Mouse (Mus musculus): ENCODE measurements around the gene Acadvl. TPM values are rescaled to one million over a fixed set of nuclear protein-coding genes. Genes with fewer than 3 reads are reported as not detected.
A peak's percentile ranks its signal among the peaks of the same experiment; 100 is the strongest.

The Acadvl gene
- 50.7 and 57.9 TPM in 2 replicates for polyA plus RNA-seq (2016; fragmentation: Nextera tagmentation; extraction: Ambion mirVana)

DNA sequence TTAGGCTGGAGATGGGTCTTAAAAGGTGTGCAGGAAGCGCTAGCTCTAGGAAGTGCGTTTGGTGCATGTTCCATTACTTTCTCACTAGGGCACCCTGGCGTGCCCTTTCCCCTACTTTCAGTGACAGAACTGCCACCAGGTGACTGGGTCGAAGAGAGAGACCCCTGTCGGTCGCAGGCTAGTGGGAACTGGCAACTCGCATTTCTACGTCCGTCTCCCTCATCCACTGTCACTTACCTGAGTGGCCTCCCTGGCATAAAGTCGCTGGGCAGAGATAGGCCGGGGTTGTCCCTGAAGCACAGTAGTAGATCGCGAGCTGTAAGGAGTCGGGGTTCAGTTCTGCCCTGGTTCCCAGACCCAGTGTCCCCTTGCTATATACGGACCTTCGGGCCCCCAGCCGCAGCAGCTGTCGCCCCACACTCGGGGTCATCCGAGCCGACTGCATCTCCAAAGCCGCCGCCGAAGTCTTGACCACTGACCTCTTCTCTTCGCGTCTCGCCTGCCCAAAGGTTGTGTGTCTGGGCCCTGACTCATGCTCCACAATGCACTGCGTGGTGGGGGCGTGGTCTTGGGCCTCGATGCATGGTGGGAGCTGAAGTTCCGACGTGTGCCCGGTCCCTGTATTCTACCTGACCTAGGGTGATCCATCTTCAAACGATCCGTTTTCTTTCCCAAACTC is at the start of gene Acadvl:
Gene Acadvl (minus strand): TSS at position 532 of the 679 bp plus-strand sequence.
- no peaks in the 10 kb centered on the region for H3K27me3 ChIP-seq
- peak within 1 kb of the TSS; percentile 79 for H3K4me2 ChIP-seq (replicated peaks)
- H3K4me1 ChIP-seq, result peaks cover 51% of the 10 kb centered on the region
- peak; percentile 71 for ATAC-seq (ENCODE audit: low FRiP score, low read depth)
- no peaks in the 10 kb centered on the region for H3K9me3 ChIP-seq
- peak within 1 kb of the TSS; percentile 70 for H3K27ac ChIP-seq (replicated peaks)
- peak within 1 kb of the TSS; percentile 74 for H3K9ac ChIP-seq (replicated peaks)
- WGBS, result 1% methylated on average over 35 of the region's 35 CpGs
- peak within 1 kb of the TSS; percentile 52 for H3K4me3 ChIP-seq
- H3K36me3 ChIP-seq, result peaks cover 38% of the 10 kb centered on the region

DNA sequence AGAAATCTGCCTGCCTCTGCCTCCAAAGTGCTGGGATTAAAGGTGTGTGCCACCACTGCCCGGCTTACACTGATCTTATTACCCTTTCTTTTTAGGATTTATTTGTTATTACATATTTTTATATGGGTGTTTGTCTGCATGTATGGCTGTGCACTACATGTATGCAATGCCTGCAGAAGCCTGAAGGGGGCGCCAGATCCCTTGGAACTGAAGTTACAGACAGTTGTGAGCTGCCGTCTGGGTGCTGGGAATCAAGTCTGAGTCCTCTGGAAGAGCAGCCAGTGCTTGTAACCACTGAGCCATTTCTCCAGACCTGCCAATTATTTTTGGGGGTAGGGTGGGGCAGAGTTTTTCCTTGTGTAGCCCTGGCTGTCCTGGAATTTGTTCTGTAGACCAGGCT is 47.8 kb upstream of the Acadvl start:
- H3K9ac ChIP-seq (replicated peaks), result no peak overlapping the region
- WGBS, result 73% methylated on average over 3 of the region's 3 CpGs
- no peak overlapping the region for H3K27ac ChIP-seq (replicated peaks)
- H3K4me2 ChIP-seq (replicated peaks), result no peak overlapping the region
- ATAC-seq (ENCODE audit: low FRiP score, low read depth), result no peak
- no peak overlapping the region for H3K4me3 ChIP-seq
- no peaks in the 10 kb centered on the region for H3K27me3 ChIP-seq
- H3K36me3 ChIP-seq, result no peaks in the 10 kb centered on the region
- H3K9me3 ChIP-seq, result peaks cover 4% of the 10 kb centered on the region; the same call in 1 of the 2 replicates
- H3K4me1 ChIP-seq, result peaks cover 6% of the 10 kb centered on the region; the same call in 1 of the 2 replicates

DNA sequence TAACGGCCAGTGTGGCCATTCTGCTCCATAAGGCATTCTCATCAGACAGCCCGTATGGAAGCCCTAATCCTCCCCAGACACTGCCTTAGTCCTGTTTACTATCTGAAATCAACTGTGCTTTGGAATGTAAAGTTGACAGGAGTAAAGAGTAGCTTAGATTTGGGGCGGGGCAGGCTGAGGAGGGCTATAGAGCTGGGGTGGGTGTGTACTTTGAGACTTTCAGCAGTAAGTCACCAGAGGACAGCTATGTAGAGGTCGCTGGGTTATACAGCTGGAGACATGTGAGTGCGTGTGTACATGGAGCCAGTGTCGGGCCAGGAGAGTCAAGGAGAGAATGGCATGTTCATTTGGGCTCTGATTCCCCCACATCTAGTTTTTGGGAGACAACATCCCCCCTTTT is 44.7 kb upstream of the Acadvl start:
- ATAC-seq (ENCODE audit: low FRiP score, low read depth), result no peak
- H3K9me3 ChIP-seq, result peaks cover 4% of the 10 kb centered on the region; the same call in 1 of the 2 replicates
- H3K36me3 ChIP-seq, result no peaks in the 10 kb centered on the region
- no peak overlapping the region for H3K9ac ChIP-seq (replicated peaks)
- H3K4me3 ChIP-seq, result no peak overlapping the region
- WGBS, result 70% methylated on average over 6 of the region's 6 CpGs
- H3K4me2 ChIP-seq (replicated peaks), result no peak overlapping the region
- H3K27me3 ChIP-seq, result peaks cover 4% of the 10 kb centered on the region; the same call in 1 of the 2 replicates
- no peak overlapping the region for H3K27ac ChIP-seq (replicated peaks)
- H3K4me1 ChIP-seq, result peaks cover 5% of the 10 kb centered on the region

DNA sequence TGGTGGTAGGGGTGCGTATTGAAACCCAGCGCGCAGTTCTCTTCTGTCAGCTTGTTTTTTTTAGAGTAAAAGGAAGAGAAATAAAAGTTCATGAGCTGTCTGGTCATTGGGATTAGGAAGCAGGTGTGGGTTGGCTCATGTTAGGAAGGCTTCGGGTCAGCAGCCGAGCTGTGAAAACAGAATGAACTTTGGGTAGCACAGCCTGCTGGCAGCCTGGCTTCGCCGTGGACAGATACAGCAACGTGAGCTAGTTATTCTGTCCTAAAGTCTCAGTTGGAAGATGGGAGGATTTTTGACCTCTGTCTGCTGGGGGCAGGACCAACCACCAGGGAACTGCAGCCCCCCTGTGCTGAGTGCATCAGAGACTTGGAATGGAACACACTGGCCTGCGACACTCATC is 42.6 kb upstream of the Acadvl start:
- WGBS, result 81% methylated on average over 9 of the region's 9 CpGs
- Histone ChIP-seq H3K27ac (replicated peaks) (no peak overlapping the region), H3K9me3 (0 out of 2 replicates have a peak, but pooled peaks cover under 1% of the 10 kb centered on the region)

DNA sequence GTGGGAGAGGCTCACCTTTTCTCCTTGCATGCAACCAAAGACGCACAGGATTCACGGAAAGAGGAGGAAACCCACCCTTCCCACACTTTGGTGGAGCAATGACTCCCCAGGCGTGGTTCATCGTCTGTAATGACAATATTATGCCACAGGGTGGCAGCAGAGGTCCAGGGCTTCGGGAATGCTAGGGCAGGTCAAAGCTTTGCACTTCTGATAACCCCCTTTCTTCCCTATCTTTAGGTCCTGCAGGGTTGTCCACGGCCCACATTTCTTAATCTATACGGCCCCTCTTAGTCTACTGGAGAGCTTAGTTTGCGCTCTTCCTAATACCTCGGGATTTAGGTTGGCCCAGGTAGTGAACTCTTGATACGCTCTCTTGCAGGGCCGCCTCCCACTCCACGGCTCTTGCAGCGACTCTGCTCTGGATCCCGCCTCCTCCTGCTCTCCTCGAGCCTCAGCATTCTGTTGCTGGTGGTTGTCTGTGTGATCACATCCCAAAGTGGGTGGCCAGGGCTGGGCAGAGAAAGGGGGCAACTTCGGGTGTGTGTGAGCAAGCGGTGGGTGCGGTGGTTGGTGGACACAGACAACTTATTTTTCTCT is 40.5 kb upstream of the Acadvl start:
- peak; percentile 52; the same call in 1 of the 2 replicates for ATAC-seq (ENCODE audit: low FRiP score, low read depth)
- Histone ChIP-seq H3K9ac (replicated peaks) (peak overlapping the region; percentile 34; the same call in 1 of the 2 replicates), H3K27me3 (peaks cover 12% of the 10 kb centered on the region; the same call in 1 of the 2 replicates), H3K9me3 (no peaks in the 10 kb centered on the region), H3K4me1 (peaks cover 5% of the 10 kb centered on the region), H3K27ac (replicated peaks) (no peak overlapping the region), H3K4me3 (no peak overlapping the region), H3K36me3 (no peaks in the 10 kb centered on the region), H3K4me2 (replicated peaks) (peak overlapping the region; percentile 18; the same call in 1 of the 2 replicates)
- WGBS, result 26% methylated on average over 18 of the region's 18 CpGs

More for the DNA sequence above, 42.6 kb upstream of the Acadvl start:
- H3K4me1 ChIP-seq, result peaks cover 5% of the 10 kb centered on the region
- no peak for ATAC-seq (ENCODE audit: low FRiP score, low read depth)
- no peaks in the 10 kb centered on the region for H3K36me3 ChIP-seq
- no peak overlapping the region for H3K9ac ChIP-seq (replicated peaks)
- H3K4me3 ChIP-seq, result no peak overlapping the region
- H3K27me3 ChIP-seq, result peaks cover 12% of the 10 kb centered on the region; the same call in 1 of the 2 replicates
- no peak overlapping the region for H3K4me2 ChIP-seq (replicated peaks)

DNA sequence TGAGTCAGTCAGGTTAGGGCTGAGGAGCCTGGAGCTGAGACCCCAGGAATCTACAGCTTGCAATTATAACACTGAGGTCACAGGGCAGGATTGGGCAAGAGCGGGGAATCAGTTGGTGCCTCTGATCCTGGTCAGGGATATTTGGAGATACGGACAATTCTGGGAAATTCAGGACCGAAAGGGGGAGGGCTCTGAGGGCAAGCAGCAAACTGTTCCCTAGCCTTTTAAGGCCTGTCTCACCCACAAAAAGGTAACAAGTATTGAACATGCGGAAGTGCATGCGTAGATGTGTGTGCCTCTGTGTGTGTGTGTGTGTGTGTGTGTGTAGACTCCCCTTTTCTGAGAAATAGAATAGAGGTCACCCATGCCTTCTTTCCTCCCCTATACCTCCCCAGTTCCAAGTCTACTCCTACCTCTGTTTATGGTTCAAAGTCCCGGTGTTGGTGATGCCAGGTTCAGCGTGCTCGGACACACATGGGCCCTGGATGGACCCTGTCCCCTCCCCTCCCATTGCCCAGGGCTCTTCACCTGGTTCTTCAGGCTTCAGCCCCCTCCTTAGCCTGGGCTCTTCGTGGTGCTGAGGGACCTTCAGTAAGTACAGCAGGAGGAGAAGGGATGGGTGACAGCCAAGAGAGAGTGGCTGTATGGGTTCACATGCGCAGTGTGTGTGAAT is 38.8 kb upstream of the Acadvl start, which contains the start of gene Asgr1:
Gene Asgr1 (plus strand): TSS at position 188 of the 673 bp plus-strand sequence.
- no peak within 1 kb of the TSS for H3K4me2 ChIP-seq (replicated peaks)
- H3K4me1 ChIP-seq, result peaks cover 5% of the 10 kb centered on the region
- ATAC-seq (ENCODE audit: low FRiP score, low read depth), result no peak
- WGBS, result 93% methylated on average over 9 of the region's 10 CpGs
- H3K27ac ChIP-seq (replicated peaks), result no peak within 1 kb of the TSS
- no peaks in the 10 kb centered on the region for H3K9me3 ChIP-seq
- H3K9ac ChIP-seq (replicated peaks), result no peak within 1 kb of the TSS
- no peaks in the 10 kb centered on the region for H3K36me3 ChIP-seq
- H3K27me3 ChIP-seq, result peaks cover 12% of the 10 kb centered on the region; the same call in 1 of the 2 replicates
- H3K4me3 ChIP-seq, result no peak within 1 kb of the TSS

DNA sequence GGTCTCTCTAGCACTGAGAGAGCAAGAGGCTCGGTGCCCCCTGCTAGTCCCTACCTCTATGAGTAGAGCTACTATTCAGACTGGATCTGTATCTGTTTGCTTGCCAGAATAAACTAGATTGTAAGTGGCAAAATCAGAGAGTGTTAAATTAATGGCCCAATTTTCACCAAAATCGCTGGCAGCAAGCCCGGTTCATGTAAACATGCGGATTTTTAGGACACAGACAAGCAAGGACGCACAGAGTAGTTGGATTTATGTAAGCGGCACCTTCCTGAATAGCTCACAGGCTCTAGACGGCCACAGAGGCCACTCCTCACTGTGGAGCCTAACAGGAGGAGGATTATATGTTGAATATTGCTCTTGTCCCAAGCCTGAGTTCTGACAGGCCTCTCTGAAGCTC is 37.9 kb upstream of the Acadvl start:
- no peak overlapping the region for H3K9ac ChIP-seq (replicated peaks)

DNA sequence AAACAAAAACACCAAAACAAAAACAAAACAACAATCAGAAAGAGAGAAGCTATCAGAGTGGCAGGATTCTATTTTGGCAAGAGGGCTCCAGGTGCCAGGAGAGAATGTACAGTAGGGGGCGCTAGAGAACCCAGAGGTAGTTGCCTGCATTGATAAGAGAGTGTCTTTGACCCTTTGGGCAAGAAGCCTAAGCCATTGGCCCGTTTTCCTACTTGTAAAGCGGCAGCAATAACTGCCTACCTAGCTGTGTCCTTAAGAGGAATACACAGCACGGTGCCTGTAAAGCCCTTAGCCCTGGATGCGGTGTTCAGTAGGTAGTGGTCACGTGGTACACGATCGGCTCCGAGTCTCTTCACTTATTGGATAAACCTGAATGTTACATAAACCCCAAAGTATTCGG is 34.6 kb upstream of the Acadvl start:
- no peak overlapping the region for H3K4me2 ChIP-seq (replicated peaks)
- H3K9me3 ChIP-seq, result no peaks in the 10 kb centered on the region
- no peaks in the 10 kb centered on the region for H3K4me1 ChIP-seq
- no peak overlapping the region for H3K27ac ChIP-seq (replicated peaks)
- no peak for ATAC-seq (ENCODE audit: low FRiP score, low read depth)
- H3K4me3 ChIP-seq, result no peak overlapping the region
- peaks cover 4% of the 10 kb centered on the region for H3K36me3 ChIP-seq
- H3K9ac ChIP-seq (replicated peaks), result no peak overlapping the region
- 66% methylated on average over 10 of the region's 10 CpGs for WGBS
- H3K27me3 ChIP-seq, result peaks cover 7% of the 10 kb centered on the region; the same call in 1 of the 2 replicates

More for the DNA sequence above, 37.9 kb upstream of the Acadvl start:
- no peak overlapping the region for H3K4me2 ChIP-seq (replicated peaks)
- ATAC-seq (ENCODE audit: low FRiP score, low read depth), result no peak
- H3K36me3 ChIP-seq, result no peaks in the 10 kb centered on the region
- peaks cover 12% of the 10 kb centered on the region; the same call in 1 of the 2 replicates for H3K27me3 ChIP-seq
- H3K4me1 ChIP-seq, result peaks cover 5% of the 10 kb centered on the region
- 80% methylated on average over 7 of the region's 7 CpGs for WGBS
- no peak overlapping the region for H3K27ac ChIP-seq (replicated peaks)
- no peaks in the 10 kb centered on the region for H3K9me3 ChIP-seq
- no peak overlapping the region for H3K4me3 ChIP-seq

DNA sequence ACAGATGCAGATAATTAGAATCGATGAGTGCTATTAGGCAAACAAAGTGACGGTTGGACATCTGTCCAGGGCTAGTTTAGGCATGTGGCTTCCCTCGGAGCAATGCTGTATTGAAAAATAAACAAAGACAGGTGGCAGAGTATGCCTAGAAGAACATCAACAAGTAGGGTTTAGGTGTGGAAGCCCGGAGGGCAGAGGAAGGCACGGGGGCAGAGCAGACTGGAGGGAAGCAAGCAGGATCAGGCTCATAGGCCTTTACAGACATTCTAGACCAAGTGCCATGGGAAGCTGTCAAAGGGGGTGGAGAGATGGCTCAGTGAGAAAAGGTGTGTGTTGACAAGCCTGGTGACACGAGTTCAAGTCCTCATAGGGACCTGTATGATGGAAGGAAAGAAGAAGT is 34.2 kb upstream of the Acadvl start:
- no peak overlapping the region for H3K27ac ChIP-seq (replicated peaks)
- no peak overlapping the region for H3K9ac ChIP-seq (replicated peaks)
- WGBS, result 78% methylated on average over 6 of the region's 6 CpGs
- H3K36me3 ChIP-seq, result peaks cover 9% of the 10 kb centered on the region
- 0 out of 2 replicates have a peak, but pooled peaks cover 3% of the 10 kb centered on the region for H3K27me3 ChIP-seq
- no peaks in the 10 kb centered on the region for H3K9me3 ChIP-seq
- no peaks in the 10 kb centered on the region for H3K4me1 ChIP-seq
- ATAC-seq (ENCODE audit: low FRiP score, low read depth), result no peak
- H3K4me3 ChIP-seq, result no peak overlapping the region
- H3K4me2 ChIP-seq (replicated peaks), result no peak overlapping the region

DNA sequence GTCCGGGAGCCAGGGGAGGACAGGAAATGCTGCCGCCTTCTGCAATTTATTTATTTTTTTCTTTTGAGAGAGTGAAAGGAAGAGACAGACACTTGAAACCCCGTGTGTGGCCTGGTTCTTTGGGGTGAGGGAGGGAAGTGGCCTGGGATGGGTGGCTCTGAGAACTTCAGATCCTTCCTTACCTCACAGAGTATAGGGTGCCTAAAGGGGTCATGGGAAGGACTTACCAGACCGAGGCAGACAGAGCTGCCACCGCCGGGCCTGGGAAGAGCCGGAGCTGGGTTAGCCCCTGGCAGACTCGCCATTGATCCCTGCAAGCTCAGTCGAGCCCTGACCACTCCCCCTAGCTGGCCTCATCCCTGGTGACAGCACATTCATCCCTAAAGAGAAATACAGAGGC is 30.2 kb upstream of the Acadvl start:
- Histone ChIP-seq H3K27ac (replicated peaks) (no peak overlapping the region; the same call in 1 of the 2 replicates), H3K4me2 (replicated peaks) (no peak overlapping the region), H3K36me3 (peaks cover 44% of the 10 kb centered on the region), H3K9ac (replicated peaks) (no peak overlapping the region), H3K4me1 (no peaks in the 10 kb centered on the region), H3K27me3 (no peaks in the 10 kb centered on the region), H3K4me3 (no peak overlapping the region), H3K9me3 (no peaks in the 10 kb centered on the region)
- WGBS, result 38% methylated on average over 9 of the region's 9 CpGs
- no peak for ATAC-seq (ENCODE audit: low FRiP score, low read depth)

DNA sequence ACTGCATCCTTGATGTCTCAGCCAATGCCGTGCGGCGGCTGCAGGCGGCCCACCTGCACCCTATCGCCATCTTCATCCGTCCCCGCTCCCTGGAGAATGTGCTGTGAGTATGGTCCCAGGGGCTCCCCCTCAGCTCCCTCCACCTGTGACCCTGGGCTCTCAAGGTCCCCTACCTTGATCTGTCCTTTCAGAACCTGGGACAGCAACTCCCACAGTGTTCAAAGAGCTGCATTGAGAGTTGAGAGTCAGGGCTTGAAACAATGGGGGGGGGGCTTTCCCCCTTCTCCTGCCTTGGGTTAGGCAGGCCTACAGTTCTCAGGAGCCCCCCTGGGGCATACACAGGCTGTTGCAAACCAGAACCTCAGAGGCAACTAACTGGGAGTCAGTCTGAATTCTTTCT is 28.5 kb upstream of the Acadvl start:
- Histone ChIP-seq H3K27ac (replicated peaks) (peak overlapping the region; percentile 25; the same call in 1 of the 2 replicates), H3K4me2 (replicated peaks) (no peak overlapping the region), H3K9ac (replicated peaks) (no peak overlapping the region), H3K36me3 (peaks cover 58% of the 10 kb centered on the region), H3K27me3 (no peaks in the 10 kb centered on the region), H3K4me1 (no peaks in the 10 kb centered on the region), H3K9me3 (no peaks in the 10 kb centered on the region), H3K4me3 (no peak overlapping the region)
- ATAC-seq (ENCODE audit: low FRiP score, low read depth), result no peak
- WGBS, result 81% methylated on average over 7 of the region's 7 CpGs

Measured in midbrain, embryonic 12.5 days (tissue).